Mouse (Mus musculus) Patski (cell line): ENCODE measurements at regions not wholly inside any gene's neighbourhood (a gene's known extent, or its start where the extent isn't known, plus 50 kb on each side); places are given as distances from the start of the nearest gene placed in this dataset.
"Not testable (repeated sequence)": the region's sequence is repeated elsewhere in the genome, so short reads cannot be mapped to it uniquely, and the experiment has no call there.

Source experiments
- ATAC-seq: fragments of 100-300 bp; one replicate; pipeline ENCODE4 v1.8.0; 2021
- CTCF ChIA-PET: fragments of 350-600 bp; sonication (Branson Sonifier 250); formaldehyde crosslinking; loops from one replicate; lab custom pipeline; 2022; ENCODE audit warnings: inconsistent platforms; lab: Charles Lee
- POLR2A ChIA-PET: fragments of 350-600 bp; sonication (Branson Sonifier 250); formaldehyde crosslinking; loops from one replicate; lab custom pipeline; 2022; ENCODE audit warnings: antibody characterized with exemption, inconsistent platforms; lab: Charles Lee
- DNase-seq: peaks from one replicate; pipeline ENCODE4 v3.0.0-alpha.2; 2011; ENCODE audit warnings: low read depth, low spot score
- H3K27me3 ChIP-seq: fragments of 371-371 bp; one replicate; pipeline ENCODE4 v1.5.1; 2021
- CTCF ChIP-seq: fragments of 100-300 bp; IDR thresholded peaks from one replicate; pipeline ENCODE4 v1.5.1; 2021
- in situ Hi-C: fragments of 300-500 bp; cut with MboI; formaldehyde crosslinking; loops from 3 replicates; pipeline ENCODE4 v1.11.1; 2018; ENCODE audit warnings: low pct_unique_long_range_greater_than_20kb, mixed read lengths

- no peaks in the 10 kb centered on the region for H3K27me3 ChIP-seq
- in situ Hi-C loops = loop anchor here (5.0 kb wide), 1 partner anchor 293 kb away; no protein-coding TSS in a partner anchor
- ATAC-seq (no peak), DNase-seq (no peak)
- TF ChIP-seq CTCF = peak; percentile 87
- ChIA-PET CTCF (interaction anchor here (0.6 to 1.8 kb wide), 8 partner anchors 9 to 302 kb away, joined by 3 to 9 read pairs (median 4); no protein-coding TSS in a partner anchor), POLR2A (interaction anchor here (0.6 to 0.8 kb wide), 2 partner anchors 56 to 211 kb away, joined by 3 to 4 read pairs; no protein-coding TSS in a partner anchor)
These were observed 92.3 kb upstream of the Vldlr start for GRCm38 (mm10) chr19:27123806-27124469.

GRCm38 (mm10) chr19:27128501-27128900 lies 87.8 kb upstream of the Vldlr start:
- DNase-seq, H3K27me3 ChIP-seq, POLR2A ChIA-PET, ATAC-seq, CTCF ChIA-PET, in situ Hi-C loops: not testable (repeated sequence)

- in situ Hi-C loops = no loop called here
- ChIA-PET POLR2A (no interaction called here), CTCF (no interaction called here)
- DNase-seq (peak; percentile 43), ATAC-seq (no peak)
- peaks cover 6% of the 10 kb centered on the region for H3K27me3 ChIP-seq
- TF ChIP-seq CTCF = no peak
These were observed 81.9 kb upstream of the Vldlr start for GRCm38 (mm10) chr19:27134360-27134759.

- POLR2A ChIA-PET = no interaction called here
- in situ Hi-C loops = no loop called here
- DNase-seq (no peak), ATAC-seq (no peak)
- peaks cover 4% of the 10 kb centered on the region for H3K27me3 ChIP-seq
- CTCF ChIA-PET = interaction anchor here (1.0 kb wide), 1 partner anchor 17 kb away, joined by 3 read pairs; no protein-coding TSS in a partner anchor
- TF ChIP-seq CTCF = no peak
These were observed 75.4 kb upstream of the Vldlr start for GRCm38 (mm10) chr19:27140892-27141291.

- DNase-seq (no peak), ATAC-seq (no peak)
- POLR2A ChIA-PET = interaction anchor here (1.0 kb wide), 1 partner anchor 11 kb away, joined by 3 read pairs; no protein-coding TSS in a partner anchor
- peaks cover 4% of the 10 kb centered on the region for H3K27me3 ChIP-seq
- TF ChIP-seq CTCF = no peak
- CTCF ChIA-PET = no interaction called here
- in situ Hi-C loops = no loop called here
These were observed 74.1 kb upstream of the Vldlr start for GRCm38 (mm10) chr19:27142181-27142580.

GRCm38 (mm10) chr19:27147404-27147803 lies 68.9 kb upstream of the Vldlr start:
- no peaks in the 10 kb centered on the region for H3K27me3 ChIP-seq
- no peak for ATAC-seq
- in situ Hi-C loops = no loop called here
- DNase-seq = no peak
- no peak for TF ChIP-seq CTCF
- CTCF ChIA-PET = no interaction called here
- POLR2A ChIA-PET = no interaction called here

GRCm38 (mm10) chr19:27148330-27148729 lies 68.0 kb upstream of the Vldlr start:
- CTCF ChIA-PET = interaction anchor here (1.0 kb wide), 1 partner anchor 11 kb away, joined by 3 read pairs; no protein-coding TSS in a partner anchor
- no peaks in the 10 kb centered on the region for H3K27me3 ChIP-seq
- POLR2A ChIA-PET = no interaction called here
- TF ChIP-seq CTCF = no peak
- in situ Hi-C loops = no loop called here
- ATAC-seq (no peak), DNase-seq (no peak)

- TF ChIP-seq CTCF = no peak
- POLR2A ChIA-PET = no interaction called here
- in situ Hi-C loops = no loop called here
- CTCF ChIA-PET = interaction anchor here (1.1 kb wide), 1 partner anchor 19 kb away, joined by 3 read pairs; no protein-coding TSS in a partner anchor
- no peak for ATAC-seq
- H3K27me3 ChIP-seq = no peaks in the 10 kb centered on the region
- no peak for DNase-seq
These were observed 66.7 kb upstream of the Vldlr start for GRCm38 (mm10) chr19:27149567-27149966.

GRCm38 (mm10) chr19:27161933-27162332 lies 54.4 kb upstream of the Vldlr start:
- POLR2A ChIA-PET = no interaction called here
- no peaks in the 10 kb centered on the region for H3K27me3 ChIP-seq
- CTCF ChIA-PET = no interaction called here
- DNase-seq (no peak), ATAC-seq (no peak)
- TF ChIP-seq CTCF = no peak
- in situ Hi-C loops = no loop called here
